Mouse (Mus musculus) forebrain, embryonic 11.5 days (tissue): ENCODE data around the gene Olfr544. TPM values are rescaled to one million over a fixed set of nuclear protein-coding genes. Genes with fewer than 3 reads are reported as not detected.

Experiments used
- ATAC-seq: fragments of 200-750 bp; cut with Nextera tagmentation; replicated peaks from 2 replicates; pipeline ENCODE4 v1.8.0; 2017; ENCODE audit warnings: moderate TSS enrichment; ENCODE audit not compliant: low FRiP score
- DNase-seq: peaks from one replicate; pipeline ENCODE4 v3.0.0-alpha.2; 2017; ENCODE audit warnings: low spot score
- H3K27ac ChIP-seq: fragments of 300-500 bp; sonication (generic); 2 replicates; pipeline ENCODE4 v1.5.1; 2014; ENCODE audit warnings: low read depth, low read length
- H3K27me3 ChIP-seq: fragments of 300-500 bp; sonication (generic); 2 replicates; pipeline ENCODE4 v1.6.1; 2014; ENCODE audit warnings: mild to moderate bottlenecking, low read length, mixed read lengths; ENCODE audit not compliant: control insufficient read depth, insufficient read depth
- H3K36me3 ChIP-seq: fragments of 300-500 bp; sonication (generic); 2 replicates; pipeline ENCODE4 v1.6.1; 2014; ENCODE audit warnings: mild to moderate bottlenecking, low read length, moderate library complexity, mixed read lengths; ENCODE audit not compliant: control insufficient read depth, insufficient read depth
- H3K4me1 ChIP-seq: fragments of 300-500 bp; sonication (generic); replicated peaks from 2 replicates; pipeline ENCODE4 v1.6.1; 2014; ENCODE audit warnings: low read length, mixed read lengths; ENCODE audit not compliant: control insufficient read depth, insufficient read depth
- H3K4me2 ChIP-seq: fragments of 300-500 bp; sonication (generic); 2 replicates; pipeline ENCODE4 v1.6.1; 2014; ENCODE audit warnings: low read depth, mild to moderate bottlenecking, low read length, moderate library complexity, mixed read lengths; ENCODE audit not compliant: severe bottlenecking
- H3K4me3 ChIP-seq: fragments of 300-500 bp; sonication (generic); 2 replicates; pipeline ENCODE4 v1.5.1; 2014; ENCODE audit warnings: low read depth, low read length
- H3K9ac ChIP-seq: fragments of 300-500 bp; sonication (generic); 2 replicates; pipeline ENCODE4 v1.6.1; 2014; ENCODE audit warnings: low read length
- H3K9me3 ChIP-seq: fragments of 300-500 bp; sonication (generic); 2 replicates; pipeline ENCODE4 v1.6.1; 2016; ENCODE audit warnings: low read length, mixed read lengths; ENCODE audit not compliant: control insufficient read depth
- WGBS: fragments of 180-500 bp; shearing (Covaris S2); extraction: QIAGEN DNeasy Blood & Tissue Kit; methylation state at CpG from one replicate; pipeline ENCODE4 v1.1.7; 2014; 5-methylcytosine and 5-hydroxymethylcytosine counted together
- polyA plus RNA-seq: library from polyadenylated mRNA; unstranded; fragments of >200 nt; fragmentation: Nextera tagmentation; extraction: Ambion mirVana; gene quantifications from 2 replicates; pipeline ENCODE4 v1.2.1, GENCODE M21; 2014

The Olfr544 gene
- polyA plus RNA-seq, 1 experiment from 2014 or later: 0.40 TPM

- WGBS: 90% methylated on average over 8 of the region's 8 CpGs
- DNase-seq (peak; percentile 6), ATAC-seq (no peak)
- H3K9ac ChIP-seq: no peak overlapping the region
- no peaks in the 10 kb centered on the region for H3K4me1 ChIP-seq
- H3K27me3 ChIP-seq: no peaks in the 10 kb centered on the region
- H3K27ac ChIP-seq: no peak overlapping the region
- H3K9me3 ChIP-seq: no peaks in the 10 kb centered on the region
- no peak overlapping the region for H3K4me3 ChIP-seq
- peaks cover 27% of the 10 kb centered on the region for H3K36me3 ChIP-seq
- H3K4me2 ChIP-seq: no peak overlapping the region
Observed at GRCm38 (mm10) chr7:102467566-102467965, 20.5 kb downstream of the Olfr544 start.

GRCm38 (mm10) chr7:102458618-102459380, 29.3 kb downstream of the Olfr544 start:
- ATAC-seq: no peak
- Histone ChIP-seq H3K4me3 (no peak overlapping the region), H3K36me3 (peaks cover 26% of the 10 kb centered on the region), H3K27ac (no peak overlapping the region), H3K4me1 (no peaks in the 10 kb centered on the region), H3K4me2 (no peak overlapping the region), H3K9me3 (no peaks in the 10 kb centered on the region), H3K9ac (no peak overlapping the region), H3K27me3 (no peaks in the 10 kb centered on the region)
- WGBS: 85% methylated on average over 5 of the region's 5 CpGs
- DNase-seq: peak; percentile 16

GRCm38 (mm10) chr7:102446438-102446837, 41.7 kb downstream of the Olfr544 start:
- no peaks in the 10 kb centered on the region for H3K9me3 ChIP-seq
- no peaks in the 10 kb centered on the region for H3K27me3 ChIP-seq
- peaks cover 4% of the 10 kb centered on the region for H3K4me1 ChIP-seq
- no peak overlapping the region for H3K27ac ChIP-seq
- DNase-seq (peak; percentile 17), ATAC-seq (no peak)
- H3K4me2 ChIP-seq: no peak overlapping the region
- 92% methylated on average over 9 of the region's 9 CpGs for WGBS
- H3K4me3 ChIP-seq: no peak overlapping the region
- peaks cover 21% of the 10 kb centered on the region for H3K36me3 ChIP-seq
- no peak overlapping the region for H3K9ac ChIP-seq

GRCm38 (mm10) chr7:102444301-102444700, 43.8 kb downstream of the Olfr544 start:
- Histone ChIP-seq H3K27me3 (no peaks in the 10 kb centered on the region), H3K9me3 (no peaks in the 10 kb centered on the region), H3K4me1 (peaks cover 4% of the 10 kb centered on the region), H3K36me3 (peaks cover 16% of the 10 kb centered on the region), H3K4me2 (peak overlapping the region; percentile 8; the same call in 1 of the 2 replicates), H3K4me3 (no peak overlapping the region), H3K27ac (no peak overlapping the region), H3K9ac (no peak overlapping the region)
- 82% methylated on average over 2 of the region's 2 CpGs for WGBS
- DNase-seq (peak; percentile 18), ATAC-seq (no peak)

- peak overlapping the region; percentile 79 for H3K9ac ChIP-seq
- peaks cover 4% of the 10 kb centered on the region for H3K4me1 ChIP-seq
- ATAC-seq (no peak; the same call in 1 of the 2 replicates), DNase-seq (peak; percentile 3)
- peak overlapping the region; percentile 67 for H3K4me3 ChIP-seq
- H3K9me3 ChIP-seq: no peaks in the 10 kb centered on the region
- H3K4me2 ChIP-seq: peak overlapping the region; percentile 59
- 2% methylated on average over 4 of the region's 4 CpGs for WGBS
- H3K27me3 ChIP-seq: no peaks in the 10 kb centered on the region
- peaks cover 12% of the 10 kb centered on the region for H3K36me3 ChIP-seq
- H3K27ac ChIP-seq: peak overlapping the region; percentile 76
Observed at GRCm38 (mm10) chr7:102442432-102442831, 45.7 kb downstream of the Olfr544 start.

GRCm38 (mm10) chr7:102441657-102442391, 46.3 kb downstream of the Olfr544 start, which contains the start of gene Rrm1:
Rrm1 (plus strand) TSS chr7:102441695.
- peak; percentile 96 for DNase-seq
- peak; percentile 98 for ATAC-seq
- WGBS: under 1% methylated on average over 39 of the region's 56 CpGs
- peak within 1 kb of the TSS; percentile 76 for H3K27ac ChIP-seq
- peak within 1 kb of the TSS; percentile 59 for H3K4me2 ChIP-seq
- peak within 1 kb of the TSS; percentile 67 for H3K4me3 ChIP-seq
- peaks cover 11% of the 10 kb centered on the region for H3K36me3 ChIP-seq
- H3K27me3 ChIP-seq: no peaks in the 10 kb centered on the region
- peak within 1 kb of the TSS; percentile 79 for H3K9ac ChIP-seq
- peaks cover 4% of the 10 kb centered on the region for H3K4me1 ChIP-seq
- H3K9me3 ChIP-seq: no peaks in the 10 kb centered on the region

- no peaks in the 10 kb centered on the region for H3K27me3 ChIP-seq
- peaks cover 4% of the 10 kb centered on the region for H3K4me1 ChIP-seq
- H3K36me3 ChIP-seq: peaks cover 3% of the 10 kb centered on the region; the same call in 1 of the 2 replicates
- H3K4me3 ChIP-seq: peak overlapping the region; percentile 67
- no peak overlapping the region for H3K9ac ChIP-seq
- 55% methylated on average over 15 of the region's 15 CpGs for WGBS
- DNase-seq (peak; percentile 50), ATAC-seq (peak; percentile 2; the same call in 1 of the 2 replicates)
- H3K4me2 ChIP-seq: no peak overlapping the region
- no peak overlapping the region; the same call in 1 of the 2 replicates for H3K27ac ChIP-seq
- H3K9me3 ChIP-seq: no peaks in the 10 kb centered on the region
Observed at GRCm38 (mm10) chr7:102440822-102441656, 47.1 kb downstream of the Olfr544 start.

GRCm38 (mm10) chr7:102434344-102434743, 53.8 kb downstream of the Olfr544 start:
- WGBS: 85% methylated on average over 2 of the region's 2 CpGs
- no peak overlapping the region for H3K27ac ChIP-seq
- H3K4me1 ChIP-seq: no peaks in the 10 kb centered on the region
- no peak overlapping the region for H3K9ac ChIP-seq
- H3K36me3 ChIP-seq: no peaks in the 10 kb centered on the region
- H3K27me3 ChIP-seq: no peaks in the 10 kb centered on the region
- DNase-seq (peak; percentile 21), ATAC-seq (no peak)
- no peak overlapping the region for H3K4me2 ChIP-seq
- no peaks in the 10 kb centered on the region for H3K9me3 ChIP-seq
- no peak overlapping the region for H3K4me3 ChIP-seq
